Mouse (Mus musculus): ENCODE measurements around the gene S100a16. TPM values are rescaled to one million over a fixed set of nuclear protein-coding genes. Genes with fewer than 3 reads are reported as not detected.

Gene S100a16
- 25.3 and 32.5 TPM in 2 replicates for polyA plus RNA-seq (2014; fragmentation: Nextera tagmentation; extraction: Ambion mirVana)

- no peak within 1 kb of the TSS for H3K4me3 ChIP-seq (replicated peaks; ENCODE audit: low read depth, low read length)
- ATAC-seq (ENCODE audit: low FRiP score, low TSS enrichment) (no peak), DNase-seq (no peak)
- H3K4me1 ChIP-seq (ENCODE audit: control insufficient read depth, insufficient read depth, low read length): peaks cover 6% of the 10 kb centered on the region; the same call in 1 of the 2 replicates
- H3K36me3 ChIP-seq (ENCODE audit: control insufficient read depth, insufficient read depth, low read length): no peaks in the 10 kb centered on the region
- H3K9ac ChIP-seq (replicated peaks; ENCODE audit: low read length): no peak within 1 kb of the TSS
- no peaks in the 10 kb centered on the region for H3K9me3 ChIP-seq (ENCODE audit: control insufficient read depth, low read length)
- H3K27ac ChIP-seq (replicated peaks; ENCODE audit: low read depth, low read length): no peak within 1 kb of the TSS
- WGBS: 46% methylated on average over 10 of the region's 10 CpGs
- no peak within 1 kb of the TSS for H3K4me2 ChIP-seq (ENCODE audit: low read length)
- H3K27me3 ChIP-seq (ENCODE audit: control insufficient read depth, insufficient read depth, low read length): no peaks in the 10 kb centered on the region
These were observed at the start of gene S100a16 for GRCm38 (mm10) chr3:90537141-90537904. S100a16 (plus strand) TSS chr3:90537254.

GRCm38 (mm10) chr3:90488576-90488975 lies 48.5 kb upstream of the S100a16 start:
- peaks cover 58% of the 10 kb centered on the region for H3K36me3 ChIP-seq (ENCODE audit: control insufficient read depth, insufficient read depth, low read length)

GRCm38 (mm10) chr3:90490696-90491256 lies 46.3 kb upstream of the S100a16 start, which contains the start of gene Snapin:
Snapin (minus strand) TSS chr3:90491033.
- Histone ChIP-seq H3K9ac (replicated peaks; ENCODE audit: low read length) (peak within 1 kb of the TSS; percentile 71), H3K4me2 (ENCODE audit: low read length) (peak within 1 kb of the TSS; percentile 73), H3K4me1 (ENCODE audit: control insufficient read depth, insufficient read depth, low read length) (no peaks in the 10 kb centered on the region), H3K4me3 (replicated peaks; ENCODE audit: low read depth, low read length) (peak within 1 kb of the TSS; percentile 76), H3K9me3 (ENCODE audit: control insufficient read depth, low read length) (no peaks in the 10 kb centered on the region), H3K36me3 (ENCODE audit: control insufficient read depth, insufficient read depth, low read length) (peaks cover 44% of the 10 kb centered on the region), H3K27me3 (ENCODE audit: control insufficient read depth, insufficient read depth, low read length) (no peaks in the 10 kb centered on the region), H3K27ac (replicated peaks; ENCODE audit: low read depth, low read length) (peak within 1 kb of the TSS; percentile 76)
- ATAC-seq (ENCODE audit: low FRiP score, low TSS enrichment) (peak; percentile 95), DNase-seq (peak; percentile 97)
- WGBS: under 1% methylated on average over 37 of the region's 37 CpGs

More at GRCm38 (mm10) chr3:90488576-90488975, 48.5 kb upstream of the S100a16 start:
- H3K27me3 ChIP-seq (ENCODE audit: control insufficient read depth, insufficient read depth, low read length): no peaks in the 10 kb centered on the region
- H3K27ac ChIP-seq (replicated peaks; ENCODE audit: low read depth, low read length): no peak overlapping the region
- DNase-seq (no peak), ATAC-seq (ENCODE audit: low FRiP score, low TSS enrichment) (no peak)
- H3K4me1 ChIP-seq (ENCODE audit: control insufficient read depth, insufficient read depth, low read length): no peaks in the 10 kb centered on the region
- H3K9ac ChIP-seq (replicated peaks; ENCODE audit: low read length): no peak overlapping the region
- no peak overlapping the region for H3K4me3 ChIP-seq (replicated peaks; ENCODE audit: low read depth, low read length)
- H3K4me2 ChIP-seq (ENCODE audit: low read length): no peak overlapping the region
- H3K9me3 ChIP-seq (ENCODE audit: control insufficient read depth, low read length): no peaks in the 10 kb centered on the region
- WGBS: 90% methylated on average over 6 of the region's 6 CpGs

GRCm38 (mm10) chr3:90491350-90491749 lies 45.7 kb upstream of the S100a16 start:
- Histone ChIP-seq H3K27me3 (ENCODE audit: control insufficient read depth, insufficient read depth, low read length) (no peaks in the 10 kb centered on the region), H3K4me3 (replicated peaks; ENCODE audit: low read depth, low read length) (no peak overlapping the region), H3K9ac (replicated peaks; ENCODE audit: low read length) (no peak overlapping the region), H3K9me3 (ENCODE audit: control insufficient read depth, low read length) (no peaks in the 10 kb centered on the region), H3K27ac (replicated peaks; ENCODE audit: low read depth, low read length) (no peak overlapping the region), H3K36me3 (ENCODE audit: control insufficient read depth, insufficient read depth, low read length) (peaks cover 44% of the 10 kb centered on the region), H3K4me1 (ENCODE audit: control insufficient read depth, insufficient read depth, low read length) (no peaks in the 10 kb centered on the region), H3K4me2 (ENCODE audit: low read length) (no peak overlapping the region)
- whole genome bisulfite sequencing: 44% methylated on average over 2 of the region's 2 CpGs
- ATAC-seq (ENCODE audit: low FRiP score, low TSS enrichment) (no peak), DNase-seq (peak; percentile 28)

- WGBS: 65% methylated on average over 4 of the region's 4 CpGs
- Histone ChIP-seq H3K9me3 (ENCODE audit: control insufficient read depth, low read length) (no peaks in the 10 kb centered on the region), H3K4me1 (ENCODE audit: control insufficient read depth, insufficient read depth, low read length) (no peaks in the 10 kb centered on the region), H3K4me3 (replicated peaks; ENCODE audit: low read depth, low read length) (no peak overlapping the region), H3K4me2 (ENCODE audit: low read length) (no peak overlapping the region), H3K27me3 (ENCODE audit: control insufficient read depth, insufficient read depth, low read length) (no peaks in the 10 kb centered on the region), H3K36me3 (ENCODE audit: control insufficient read depth, insufficient read depth, low read length) (peaks cover 46% of the 10 kb centered on the region), H3K27ac (replicated peaks; ENCODE audit: low read depth, low read length) (no peak overlapping the region), H3K9ac (replicated peaks; ENCODE audit: low read length) (no peak overlapping the region)
- DNase-seq (no peak), ATAC-seq (ENCODE audit: low FRiP score, low TSS enrichment) (no peak)
These were observed 43.1 kb upstream of the S100a16 start for GRCm38 (mm10) chr3:90493831-90494540.

GRCm38 (mm10) chr3:90495850-90496525 lies 41.1 kb upstream of the S100a16 start:
- peaks cover 53% of the 10 kb centered on the region for H3K36me3 ChIP-seq (ENCODE audit: control insufficient read depth, insufficient read depth, low read length)

GRCm38 (mm10) chr3:90497597-90497996 lies 39.5 kb upstream of the S100a16 start:
- no peaks in the 10 kb centered on the region for H3K27me3 ChIP-seq (ENCODE audit: control insufficient read depth, insufficient read depth, low read length)
- ATAC-seq (ENCODE audit: low FRiP score, low TSS enrichment) (no peak), DNase-seq (no peak)
- no peak overlapping the region for H3K9ac ChIP-seq (replicated peaks; ENCODE audit: low read length)
- H3K4me2 ChIP-seq (ENCODE audit: low read length): no peak overlapping the region
- H3K4me1 ChIP-seq (ENCODE audit: control insufficient read depth, insufficient read depth, low read length): no peaks in the 10 kb centered on the region
- H3K36me3 ChIP-seq (ENCODE audit: control insufficient read depth, insufficient read depth, low read length): peaks cover 69% of the 10 kb centered on the region
- no peaks in the 10 kb centered on the region for H3K9me3 ChIP-seq (ENCODE audit: control insufficient read depth, low read length)
- no peak overlapping the region for H3K27ac ChIP-seq (replicated peaks; ENCODE audit: low read depth, low read length)
- H3K4me3 ChIP-seq (replicated peaks; ENCODE audit: low read depth, low read length): no peak overlapping the region

More at GRCm38 (mm10) chr3:90495850-90496525, 41.1 kb upstream of the S100a16 start:
- H3K9ac ChIP-seq (replicated peaks; ENCODE audit: low read length): no peak overlapping the region
- no peak overlapping the region for H3K27ac ChIP-seq (replicated peaks; ENCODE audit: low read depth, low read length)
- no peak overlapping the region for H3K4me3 ChIP-seq (replicated peaks; ENCODE audit: low read depth, low read length)
- 94% methylated on average over 7 of the region's 7 CpGs for WGBS
- no peak for ATAC-seq (ENCODE audit: low FRiP score, low TSS enrichment)
- no peak for DNase-seq
- no peaks in the 10 kb centered on the region for H3K4me1 ChIP-seq (ENCODE audit: control insufficient read depth, insufficient read depth, low read length)
- no peaks in the 10 kb centered on the region for H3K9me3 ChIP-seq (ENCODE audit: control insufficient read depth, low read length)
- no peak overlapping the region for H3K4me2 ChIP-seq (ENCODE audit: low read length)
- no peaks in the 10 kb centered on the region for H3K27me3 ChIP-seq (ENCODE audit: control insufficient read depth, insufficient read depth, low read length)

- DNase-seq: no peak
- H3K36me3 ChIP-seq (ENCODE audit: control insufficient read depth, insufficient read depth, low read length): peaks cover 84% of the 10 kb centered on the region
- H3K4me2 ChIP-seq (ENCODE audit: low read length): no peak overlapping the region
These were observed 33.6 kb upstream of the S100a16 start for GRCm38 (mm10) chr3:90503444-90503843.

More at GRCm38 (mm10) chr3:90503444-90503843, 33.6 kb upstream of the S100a16 start:
- H3K4me1 ChIP-seq (ENCODE audit: control insufficient read depth, insufficient read depth, low read length): peaks cover 13% of the 10 kb centered on the region
- no peak for ATAC-seq (ENCODE audit: low FRiP score, low TSS enrichment)
- H3K4me3 ChIP-seq (replicated peaks; ENCODE audit: low read depth, low read length): no peak overlapping the region
- 78% methylated on average over 4 of the region's 4 CpGs for WGBS
- no peaks in the 10 kb centered on the region for H3K9me3 ChIP-seq (ENCODE audit: control insufficient read depth, low read length)
- H3K9ac ChIP-seq (replicated peaks; ENCODE audit: low read length): no peak overlapping the region
- H3K27ac ChIP-seq (replicated peaks; ENCODE audit: low read depth, low read length): no peak overlapping the region
- H3K27me3 ChIP-seq (ENCODE audit: control insufficient read depth, insufficient read depth, low read length): no peaks in the 10 kb centered on the region

All from midbrain, embryonic 14.5 days (tissue).